Mouse (Mus musculus) kidney, postnatal 4 days (tissue): ENCODE results near the gene Pbx3.

Experiments
- DNase-seq, 2 experiments: peaks; one replicate each; pipeline ENCODE4 v3.0.0; 2021; ENCODE audit warnings: mixed read lengths in 2 of 2

Pbx3 gene

DNA sequence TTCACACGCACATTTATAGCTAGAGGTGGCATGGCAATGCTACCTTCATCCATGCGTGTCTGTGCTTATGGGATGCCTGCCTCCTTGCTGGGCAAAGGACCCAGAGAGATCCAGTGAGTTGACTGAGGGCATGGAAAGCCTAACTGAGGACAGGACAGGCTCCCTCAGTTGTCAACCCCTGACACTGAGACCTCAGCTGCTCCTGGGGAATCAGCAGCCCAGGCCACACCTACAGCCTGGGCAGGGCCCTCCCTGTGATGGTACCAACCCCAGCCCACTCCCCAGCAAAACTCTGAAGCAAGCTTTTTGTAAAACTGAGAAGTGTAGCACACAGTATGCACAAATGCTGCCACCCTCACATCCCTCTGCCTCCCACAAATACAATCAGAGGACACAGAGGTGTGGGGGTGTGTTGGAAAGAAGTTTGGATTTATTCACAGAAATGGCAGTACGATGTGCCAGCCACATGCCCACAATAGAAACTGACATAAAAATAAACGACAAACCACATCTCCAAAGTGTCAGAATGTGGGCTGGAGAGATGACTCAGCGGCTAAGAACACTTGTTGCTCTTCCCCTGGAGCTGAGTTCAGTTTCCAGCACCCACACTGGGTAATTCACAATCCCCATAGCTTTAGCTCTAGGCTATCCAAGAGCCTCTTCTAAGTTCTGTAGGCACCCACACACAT, 233.3 kb downstream of the Pbx3 start:
- no peak for DNase-seq

DNA sequence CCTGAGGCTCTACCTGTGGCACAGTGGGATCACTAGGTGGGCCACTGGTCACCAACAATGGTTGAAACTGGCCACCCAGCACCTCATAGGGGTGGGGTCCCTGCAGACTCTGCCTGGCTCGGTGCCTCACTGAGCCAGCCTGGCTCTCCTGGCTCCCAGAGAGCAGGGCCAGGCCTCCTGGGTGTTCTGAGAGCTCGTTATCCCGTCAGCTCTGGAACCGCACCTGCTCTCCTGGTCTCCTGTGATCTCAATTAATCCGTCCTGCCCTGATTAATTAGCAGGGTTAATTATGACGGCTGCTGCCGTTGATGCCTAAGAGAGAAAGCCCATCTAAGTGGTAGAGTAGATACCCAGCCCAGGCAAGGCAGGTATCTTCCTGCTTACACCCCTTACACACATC, 237.6 kb downstream of the Pbx3 start:
- no peak for DNase-seq

DNA sequence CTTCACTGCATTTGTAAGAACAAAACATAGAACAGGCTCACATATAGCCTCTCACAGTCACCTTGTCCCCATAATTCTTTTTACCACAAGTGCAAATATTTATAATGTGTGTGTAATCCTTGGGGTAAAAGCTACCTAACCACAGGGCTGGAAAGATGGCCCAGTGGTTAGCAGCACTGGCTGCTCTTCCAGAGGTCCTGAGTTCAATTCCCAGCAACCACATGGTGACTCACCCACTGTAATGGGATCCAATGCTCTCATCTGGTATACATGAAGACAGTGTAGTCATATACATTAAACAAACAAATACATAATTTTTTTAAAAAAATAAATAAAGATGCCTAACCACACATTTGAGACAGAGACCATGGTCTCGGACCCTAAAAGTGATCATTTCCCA, 240.2 kb downstream of the Pbx3 start:
- no peak for DNase-seq

DNA sequence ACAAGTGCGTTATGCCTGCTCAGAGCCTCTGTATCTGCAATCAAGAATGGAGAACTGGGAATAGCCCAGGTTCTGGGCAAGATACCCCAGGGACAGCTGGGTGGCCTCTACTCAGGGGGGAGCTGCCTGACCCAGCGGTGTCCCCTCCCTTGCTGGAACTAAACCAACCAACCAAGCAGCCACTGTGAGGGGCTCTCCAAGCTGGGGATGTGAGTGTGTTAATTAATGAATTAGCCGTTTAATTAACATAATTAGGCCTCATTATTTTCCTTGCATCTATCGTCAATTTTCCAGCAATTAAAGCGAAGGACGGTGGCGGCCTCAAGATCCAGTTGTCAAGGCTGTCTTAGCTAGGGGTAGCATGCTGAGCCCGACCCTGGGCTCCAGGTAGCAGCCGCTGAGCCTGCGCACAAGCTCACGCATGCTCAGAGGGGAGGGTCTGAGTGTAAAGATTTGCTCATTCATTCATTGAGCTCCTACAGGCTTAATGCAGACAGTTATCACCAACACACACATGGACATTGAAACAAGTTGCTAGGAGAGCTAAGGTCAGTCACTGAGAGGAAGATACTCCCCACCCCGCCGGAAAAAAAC, 243.2 kb downstream of the Pbx3 start:
- no peak for DNase-seq

DNA sequence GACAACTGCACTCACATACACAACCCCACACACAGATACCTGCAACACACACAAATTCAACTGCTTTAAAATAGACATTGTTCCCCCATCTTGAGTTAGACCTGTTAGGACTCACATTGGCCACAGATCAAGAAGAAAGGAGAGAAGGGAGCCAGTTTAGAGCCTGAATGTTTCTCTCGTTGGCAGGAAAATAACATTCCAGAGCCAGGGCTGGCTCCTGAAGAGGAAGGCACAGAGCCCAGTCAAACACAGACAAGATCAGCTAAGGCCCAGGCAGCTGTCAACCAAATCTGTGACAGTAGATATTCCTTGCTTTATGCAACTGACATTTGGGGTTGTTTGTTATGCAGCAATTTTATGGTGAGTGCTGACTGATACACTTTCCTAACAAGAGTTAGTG, 245.1 kb downstream of the Pbx3 start:
- DNase-seq, result no peak

DNA sequence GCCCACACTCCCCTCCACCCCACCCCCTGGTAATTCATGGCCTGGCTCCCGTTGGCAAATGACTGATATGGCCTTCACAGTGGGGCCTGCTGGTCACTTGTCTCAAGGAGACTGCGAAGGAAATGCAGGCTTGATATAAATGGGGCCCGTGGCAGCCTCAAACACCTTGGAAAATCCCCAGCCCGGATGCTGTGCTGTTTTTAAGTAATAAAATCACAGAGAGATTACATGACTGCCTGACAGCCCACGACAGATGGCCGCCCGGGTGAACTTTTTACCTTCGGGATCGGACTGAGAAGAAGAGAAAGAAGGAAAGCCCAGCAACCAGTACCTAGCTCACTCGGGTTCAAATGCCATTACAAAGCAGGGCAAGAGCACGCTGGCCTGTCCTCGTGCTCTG, 249.0 kb downstream of the Pbx3 start:
- peak; percentile 37 to 60 for DNase-seq
